In the genomic region with DNA sequence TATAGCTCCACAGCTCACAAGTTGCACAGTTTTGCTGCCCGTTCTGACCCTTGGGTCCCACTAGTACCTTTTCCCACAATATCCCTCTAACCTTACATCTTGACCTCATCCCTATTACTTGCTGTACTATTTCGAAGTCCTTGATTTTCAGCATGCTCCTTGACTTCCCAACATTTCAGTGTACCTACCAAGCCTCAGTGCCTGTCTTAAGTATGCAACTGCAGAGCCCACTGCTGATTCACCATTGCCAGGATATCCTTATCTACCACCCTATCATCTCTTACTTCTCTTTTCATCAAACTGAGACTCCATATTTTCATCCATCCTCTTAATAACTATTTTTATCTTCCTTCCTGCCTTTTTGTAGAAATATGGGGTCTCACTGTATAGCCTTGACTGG, we compare ENCODE assay signal across 25 mouse cellular contexts. TPM values are rescaled to one million over a fixed set of nuclear protein-coding genes. Genes with fewer than 3 reads are reported as not detected.
"Had no signal": no experiment of that assay in that cellular context is flagged by ENCODE, and none has a peak within 500 bp of the region (broad histone marks: within the 10 kb centered on the region; RNA-seq: fewer than 3 reads in every experiment).

No protein-coding gene starts in this region.

- H3K27me3 ChIP-seq: heart, embryonic 13.5 days; heart, embryonic 15.5 days; hindbrain, embryonic 12.5 days; intestine, embryonic 15.5 days; limb, embryonic 12.5 days had no signal

- H3K9me3 ChIP-seq: heart, embryonic 13.5 days; heart, embryonic 15.5 days; hindbrain, embryonic 10.5 days; hindbrain, embryonic 12.5 days; intestine, embryonic 15.5 days; limb, embryonic 10.5 days; limb, embryonic 12.5 days had no signal

- H3K9ac ChIP-seq: heart, embryonic 13.5 days; heart, embryonic 15.5 days; hindbrain, embryonic 12.5 days; hindbrain, embryonic 14.5 days; intestine, embryonic 15.5 days; limb, embryonic 12.5 days had no signal

- ATAC-seq: hindbrain, embryonic 16.5 days; inflammation-experienced regulatory T-cells, adult 6 months; intestine, embryonic 15.5 days; intestine, postnatal 0 days had no signal

- H3K4me3 ChIP-seq: heart, adult 2 months; heart, embryonic 13.5 days; heart, embryonic 15.5 days; hindbrain, embryonic 10.5 days; hindbrain, embryonic 12.5 days; intestine, embryonic 15.5 days; layer of hippocampus, adult 2 months; left cerebral cortex, adult 2 months; limb, embryonic 10.5 days; limb, embryonic 12.5 days had no signal

- DNase-seq: gastrocnemius, postnatal 14 days; gastrocnemius, postnatal 36 days; heart, adult 2 months; heart, postnatal 4 days; kidney, adult 18-20 months; kidney, adult 8-10 months; kidney, postnatal 10 days; kidney, postnatal 25 days; kidney, postnatal 4 days; liver had no signal

- H3K4me2 ChIP-seq: heart, embryonic 11.5 days; heart, embryonic 13.5 days; heart, embryonic 15.5 days; hindbrain, embryonic 12.5 days; hindbrain, embryonic 14.5 days; intestine, embryonic 15.5 days; limb, embryonic 12.5 days; liver, embryonic 11.5 days had no signal

- H3K36me3 ChIP-seq: heart, embryonic 13.5 days; heart, embryonic 15.5 days; hindbrain, embryonic 10.5 days; hindbrain, embryonic 12.5 days; intestine, embryonic 15.5 days; limb, embryonic 10.5 days; limb, embryonic 12.5 days had no signal

- H3K4me1 ChIP-seq: heart, embryonic 13.5 days; heart, embryonic 15.5 days; hindbrain, embryonic 10.5 days; hindbrain, embryonic 12.5 days; intestine, embryonic 15.5 days; limb, embryonic 10.5 days; limb, embryonic 12.5 days had no signal

- H3K27ac ChIP-seq: heart, adult 2 months; heart, embryonic 13.5 days; heart, embryonic 15.5 days; hindbrain, embryonic 10.5 days; hindbrain, embryonic 12.5 days; hindbrain, embryonic 14.5 days; intestine, embryonic 15.5 days; layer of hippocampus, adult 2 months; left cerebral cortex, adult 2 months; limb, embryonic 10.5 days; limb, embryonic 12.5 days had no signal

RNA-seq across cellular contexts. Expression of a gene that starts 9.8 kb away (rescaled TPM):
- polyA plus RNA-seq: inflammation-experienced regulatory T-cells, adult 6 months; limb, embryonic 10.5 days had no signal
